Mouse (Mus musculus): ENCODE measurements around the gene Elmo1. TPM values are rescaled to one million over a fixed set of nuclear protein-coding genes. Genes with fewer than 3 reads are reported as not detected.

The Elmo1 gene
- total RNA-seq (2022): 10 to 100 TPM; 71.7 to 78.6 (median 74.5) TPM

DNA sequence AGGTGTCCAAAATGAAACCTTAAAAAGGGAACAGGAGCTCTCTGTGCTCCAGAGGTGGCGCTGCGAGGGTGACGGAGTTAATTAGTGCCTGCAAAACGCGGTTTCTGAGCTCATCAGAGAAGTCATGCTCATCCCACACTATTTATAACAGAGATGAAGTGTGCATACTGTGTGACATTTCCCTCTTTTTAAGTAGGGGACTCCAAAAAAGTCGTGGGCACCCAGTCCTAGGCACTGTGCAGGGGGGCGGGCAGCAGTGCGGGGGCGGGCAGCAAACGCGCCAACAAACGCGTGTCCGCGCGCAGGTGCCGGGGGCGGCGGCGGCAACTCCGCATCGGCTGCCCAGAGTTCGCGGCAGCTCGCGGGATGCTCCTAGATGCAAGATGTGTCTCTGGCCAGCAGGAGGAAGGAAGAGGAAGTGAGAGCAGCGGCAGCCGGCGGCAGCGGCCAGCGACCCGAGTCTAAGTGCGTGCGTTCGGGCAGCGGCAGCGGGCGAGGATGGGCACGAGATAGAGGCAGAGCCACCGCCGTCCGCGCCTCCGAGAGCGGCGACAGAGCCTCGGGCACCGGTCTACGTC is at the start of gene Elmo1:
Gene Elmo1 (plus strand): TSS at position 464 of the 578 bp plus-strand sequence.
- DNase-seq (ENCODE audit: low spot score in 2 of 2): peak; percentile 53 to 56

DNA sequence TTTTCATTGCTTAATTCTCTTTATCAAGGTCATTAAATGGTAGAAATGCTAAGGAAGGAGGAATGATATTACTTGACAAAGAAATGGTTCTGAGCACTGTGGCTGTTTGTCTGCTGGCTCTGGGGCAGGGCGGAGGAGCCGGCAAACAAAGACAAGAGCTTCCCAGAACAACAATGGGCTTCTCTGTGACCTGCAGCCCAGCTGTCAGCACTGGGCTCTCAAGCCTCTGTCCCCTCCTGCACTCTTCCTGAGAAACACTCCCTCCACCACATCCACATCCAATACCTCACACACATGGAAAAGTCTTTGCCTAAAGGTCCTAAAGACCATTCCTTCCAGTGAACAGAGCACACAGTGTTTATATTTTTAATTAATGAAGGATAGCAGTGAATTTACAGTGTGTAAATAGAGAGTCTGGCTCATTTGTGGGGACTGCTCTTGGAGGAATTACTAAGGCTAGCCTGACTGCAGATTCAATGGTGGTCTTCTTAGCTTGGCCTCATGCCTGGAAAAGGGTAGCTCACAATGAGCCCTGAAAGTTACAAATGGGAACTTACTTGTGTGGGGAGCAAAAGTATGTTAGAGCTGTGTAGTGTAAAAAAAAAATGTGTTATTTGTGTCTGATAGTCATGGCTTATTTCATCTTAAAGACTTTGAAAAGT is 49.1 kb upstream of the Elmo1 start:
- DNase-seq (ENCODE audit: low spot score in 2 of 2): peak in 1 of 2 experiments; percentile 11

DNA sequence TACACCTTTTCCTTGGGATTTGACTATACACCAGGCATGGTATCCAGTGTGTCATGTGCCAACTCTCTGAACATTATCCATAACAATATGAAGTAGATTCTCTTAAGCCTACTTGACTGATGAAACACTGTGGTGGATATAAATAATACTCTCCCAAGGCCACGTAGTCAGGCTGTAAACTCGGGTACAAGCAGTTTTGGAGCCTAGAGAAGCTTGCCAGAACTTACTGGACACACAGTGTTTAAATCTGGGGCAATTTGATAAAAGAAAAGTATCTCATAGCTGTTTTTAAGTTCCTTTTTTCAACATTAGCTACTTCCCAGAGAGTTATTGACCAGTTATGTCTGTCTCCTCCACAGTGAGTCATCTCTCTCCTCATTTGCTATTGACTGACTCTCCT is 47.5 kb upstream of the Elmo1 start:
- no peak for DNase-seq (ENCODE audit: low spot score in 2 of 2)

DNA sequence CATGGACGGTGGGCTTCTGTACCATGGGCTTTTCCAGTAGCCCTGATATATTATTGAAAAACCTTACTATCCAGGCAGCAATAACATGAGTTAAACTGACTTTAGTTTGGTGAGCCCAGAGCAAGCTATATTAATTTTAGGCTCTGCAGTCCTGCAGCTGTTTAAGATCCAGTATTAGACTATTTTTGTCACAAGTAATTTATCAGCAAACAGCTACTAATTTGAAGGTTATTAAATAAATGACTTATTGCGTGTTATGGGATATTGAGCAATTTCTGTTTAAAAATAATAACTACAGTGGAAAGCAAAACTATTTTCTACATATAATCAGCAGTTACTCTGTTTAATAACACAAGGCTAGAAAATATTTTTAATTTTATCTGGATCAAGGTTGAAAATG is 45.0 kb upstream of the Elmo1 start:
- DNase-seq (ENCODE audit: low spot score in 2 of 2): no peak

DNA sequence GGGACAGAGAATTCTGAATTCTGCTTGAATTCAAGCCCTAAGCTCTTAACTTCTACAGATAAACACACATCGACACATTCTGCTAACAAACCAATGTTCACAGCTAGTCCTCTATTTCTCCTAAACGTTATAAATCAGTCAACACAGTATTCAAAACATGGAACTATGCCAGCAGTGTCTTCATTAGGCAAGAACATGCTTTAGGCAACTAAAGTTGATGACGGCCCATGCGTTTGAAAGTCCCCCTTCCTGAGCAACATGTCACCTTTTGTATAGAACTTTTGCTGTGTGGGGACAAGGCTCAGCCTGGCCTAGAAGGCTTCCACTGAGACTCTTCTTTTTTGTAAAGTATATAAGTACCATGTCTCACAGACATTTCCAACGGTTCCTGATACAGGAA is 44.6 kb upstream of the Elmo1 start:
- no peak for DNase-seq (ENCODE audit: low spot score in 2 of 2)

DNA sequence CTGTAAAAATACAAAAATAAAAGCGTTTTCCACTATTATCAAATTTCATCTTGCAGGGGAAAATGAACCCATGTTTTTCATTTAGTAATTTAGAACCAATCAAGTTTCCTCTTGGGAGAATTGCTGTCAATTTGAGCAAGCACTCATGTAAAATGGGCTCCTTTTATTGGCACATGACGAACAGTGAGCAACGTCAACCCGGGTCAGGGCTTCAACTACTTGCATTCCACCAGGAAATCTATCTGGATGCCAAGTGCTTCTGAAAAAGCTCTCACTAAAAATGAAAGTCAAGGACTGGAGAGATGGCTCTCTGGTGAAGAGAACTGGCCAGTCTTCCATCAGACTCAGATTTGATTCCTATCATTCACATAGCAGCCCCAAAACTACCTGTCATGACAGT is 44.0 kb upstream of the Elmo1 start:
- no peak for DNase-seq (ENCODE audit: low spot score in 2 of 2)

DNA sequence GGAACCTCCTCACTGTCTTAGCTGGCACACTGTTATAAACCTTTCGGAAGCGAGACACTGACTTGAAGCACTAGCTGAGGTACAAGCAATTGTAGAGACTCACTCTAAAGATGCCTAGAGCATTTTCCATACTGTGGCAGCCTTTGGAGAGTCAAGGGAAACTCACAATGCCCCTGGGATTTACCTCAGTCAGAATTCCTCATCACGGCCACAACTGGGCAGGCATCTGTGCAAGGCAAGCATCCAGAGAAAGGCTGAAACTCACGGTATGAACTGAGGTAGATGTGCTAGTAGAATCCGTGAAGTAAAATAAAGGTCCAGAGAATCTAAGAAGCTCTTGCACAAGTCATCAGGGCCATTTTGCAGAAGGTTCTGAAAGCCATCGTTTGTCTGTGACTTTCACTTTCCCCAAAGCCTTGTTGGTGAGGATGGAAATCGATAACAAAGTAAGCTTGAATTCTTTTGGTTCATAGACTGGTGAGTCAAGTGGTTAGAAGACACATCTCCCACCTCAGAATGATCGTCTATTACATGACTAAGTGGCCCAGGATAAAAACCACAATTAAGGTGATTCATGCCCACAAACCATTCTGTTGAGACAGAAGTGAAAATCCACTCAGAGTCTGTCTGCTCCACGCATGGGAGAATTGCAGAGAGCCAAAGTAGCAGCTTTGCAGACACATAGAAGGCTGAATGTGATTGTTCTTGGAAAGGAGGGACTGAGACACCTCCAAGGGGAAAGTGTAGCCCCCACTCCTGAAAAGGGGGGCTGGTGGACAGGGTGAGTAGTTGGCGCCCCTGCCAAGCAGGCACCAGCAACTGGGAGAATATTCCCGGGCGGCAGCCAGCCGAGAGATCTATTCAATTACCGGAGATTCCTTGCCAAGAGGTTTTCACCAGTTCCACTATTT is 42.2 kb upstream of the Elmo1 start:
- DNase-seq (ENCODE audit: low spot score in 2 of 2): no peak

DNA sequence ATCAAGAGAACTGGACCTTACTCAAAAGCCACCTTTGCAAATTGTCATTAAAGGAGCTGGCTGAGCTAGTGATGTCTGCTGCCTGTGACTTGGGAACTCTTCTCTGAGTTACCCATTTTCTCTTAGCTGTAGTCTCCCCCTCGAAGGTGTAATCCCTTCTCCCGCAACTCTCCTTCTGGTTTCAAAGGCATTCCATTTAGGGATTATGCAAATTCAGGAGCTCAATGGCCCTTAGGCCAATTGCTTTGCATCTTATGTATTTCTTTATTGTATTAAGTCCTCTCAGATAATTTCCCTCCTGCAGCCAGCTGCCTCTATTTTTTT is 41.6 kb upstream of the Elmo1 start:
- DNase-seq (ENCODE audit: low spot score in 2 of 2): no peak

DNA sequence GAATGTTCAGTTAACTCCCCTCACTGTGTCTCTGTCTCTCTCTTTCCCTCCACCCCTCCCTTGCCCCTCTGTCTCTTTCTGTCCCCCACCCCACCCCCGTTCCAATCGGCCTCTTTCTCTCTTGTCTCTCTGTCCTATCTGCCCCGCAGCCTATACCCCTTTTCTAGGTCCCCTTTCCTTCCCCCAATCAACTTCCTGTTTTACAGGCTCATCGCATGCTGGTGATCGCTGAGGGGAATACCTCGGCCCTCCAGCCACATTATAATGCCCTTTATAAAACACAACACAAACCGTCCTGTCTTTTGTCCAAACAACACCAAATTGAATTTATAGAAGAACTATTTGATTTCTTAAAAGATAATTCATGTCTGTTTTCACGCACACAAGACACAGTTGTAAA is 40.7 kb upstream of the Elmo1 start:
- DNase-seq (ENCODE audit: low spot score in 2 of 2): no peak

DNA sequence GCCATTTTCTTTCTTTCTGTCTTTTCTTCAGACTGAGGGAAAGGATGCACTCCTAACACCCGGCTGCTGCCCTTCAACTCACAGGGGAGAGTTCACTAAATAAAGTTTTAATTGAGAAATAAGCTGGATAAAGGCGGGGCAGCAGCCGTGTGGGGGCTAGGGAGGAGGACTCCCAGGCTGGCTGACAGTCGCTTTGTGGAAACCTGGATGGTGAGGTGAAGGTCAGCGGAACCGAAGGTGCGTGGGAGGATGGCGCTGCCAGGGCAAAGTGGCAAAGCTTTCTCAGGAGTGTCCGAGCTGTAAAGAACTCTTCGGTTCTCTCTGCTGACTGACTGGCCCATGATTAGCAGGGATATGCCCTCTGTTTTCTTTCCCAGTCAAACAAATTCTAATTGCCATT is 40.2 kb upstream of the Elmo1 start:
- DNase-seq (ENCODE audit: low spot score in 2 of 2): no peak

DNA sequence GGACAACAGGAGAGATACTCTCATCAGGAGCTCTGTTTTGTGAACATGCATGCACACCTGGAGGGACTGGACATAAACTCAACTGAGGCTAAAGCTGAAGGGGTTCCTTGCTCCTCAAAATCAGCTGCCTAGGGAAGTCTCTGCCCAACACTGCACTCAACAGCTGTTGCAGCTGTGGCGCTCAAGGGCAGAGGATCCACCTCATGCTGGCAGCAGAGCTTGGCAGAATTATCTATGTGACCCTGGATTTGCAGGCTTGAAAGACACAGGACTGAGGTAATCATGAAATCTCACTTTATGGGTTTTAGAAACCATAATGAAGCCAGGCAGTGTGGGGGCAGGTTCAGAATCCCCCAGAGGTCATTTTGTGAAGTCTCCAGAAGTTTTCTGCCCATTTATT is 32.5 kb upstream of the Elmo1 start:
- no peak for DNase-seq (ENCODE audit: low spot score in 2 of 2)

DNA sequence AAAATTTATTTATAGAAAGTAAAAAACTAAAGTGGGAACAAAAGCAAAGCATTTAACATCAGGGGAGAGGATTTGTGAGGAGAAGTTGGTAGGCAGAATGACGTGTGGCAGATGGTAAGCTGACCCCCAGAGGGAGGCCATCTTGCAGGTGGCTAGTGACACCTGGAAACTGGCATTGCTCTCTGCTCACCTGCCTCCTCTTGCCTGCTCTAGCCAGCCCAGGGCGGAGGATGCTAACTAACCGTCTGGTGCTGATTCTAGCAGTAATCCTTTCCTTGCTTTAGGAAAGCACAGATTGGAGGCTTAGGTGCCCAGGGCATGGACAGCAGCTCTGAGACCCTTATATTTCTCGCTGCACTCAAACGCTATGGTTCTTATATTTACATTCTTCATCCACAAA is 29.4 kb upstream of the Elmo1 start:
- no peak for DNase-seq (ENCODE audit: low spot score in 2 of 2)

DNA sequence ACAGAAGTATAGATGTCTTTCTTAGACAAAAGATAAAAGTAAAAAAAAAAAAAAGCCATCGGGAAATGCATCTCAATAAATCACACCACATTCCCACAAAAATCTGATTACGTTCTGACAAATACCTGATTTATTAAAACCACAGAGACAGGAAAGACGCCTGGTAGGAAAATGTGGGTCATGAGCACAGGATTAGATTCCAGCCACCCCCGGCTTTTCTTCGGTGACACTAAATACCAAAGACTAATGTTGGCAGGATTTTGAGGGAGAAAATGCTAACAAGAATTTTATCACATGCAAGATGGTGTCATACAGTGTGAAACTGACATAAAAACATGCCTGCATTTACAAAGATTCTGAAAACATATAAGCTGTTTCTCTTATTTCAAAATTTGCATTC is 27.1 kb upstream of the Elmo1 start:
- no peak for DNase-seq (ENCODE audit: low spot score in 2 of 2)

DNA sequence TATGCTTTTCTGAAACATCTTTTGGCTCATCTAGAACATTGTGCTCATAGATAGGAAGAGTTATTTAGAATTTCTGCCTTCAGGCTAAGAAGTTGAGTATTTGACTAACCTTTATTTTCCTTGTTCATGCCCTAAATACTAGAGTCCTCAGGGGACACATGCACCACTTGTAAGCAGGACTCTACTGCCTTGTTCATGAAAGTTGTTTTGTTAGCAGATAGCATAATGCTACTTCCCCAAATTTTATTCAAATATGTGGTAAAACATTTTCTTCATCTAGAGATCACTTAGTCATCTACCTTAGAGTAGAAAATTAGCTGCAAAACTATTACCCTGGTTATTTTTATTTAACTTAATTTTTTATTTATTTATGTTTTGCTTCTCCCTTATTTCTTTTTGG is 18.4 kb upstream of the Elmo1 start:
- DNase-seq (ENCODE audit: low spot score in 2 of 2): no peak

DNA sequence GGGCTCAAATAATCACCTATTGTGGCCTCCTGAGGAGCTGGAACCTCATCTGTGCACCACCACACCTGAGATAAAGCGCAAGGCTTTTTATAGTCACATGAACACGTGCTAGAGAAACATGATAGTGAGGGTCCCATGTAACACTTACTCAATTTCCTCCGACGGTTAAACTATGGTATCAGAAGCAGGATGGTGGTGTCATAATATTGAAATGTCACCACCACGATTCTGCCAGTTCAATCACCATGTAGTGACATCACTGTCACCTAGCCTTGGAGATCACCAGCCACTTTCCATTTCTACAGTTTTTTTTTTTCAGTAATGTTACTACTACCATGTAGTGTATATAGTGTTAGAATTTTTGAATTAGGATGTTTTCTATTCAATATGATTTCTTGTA is 17.4 kb upstream of the Elmo1 start:
- no peak for DNase-seq (ENCODE audit: low spot score in 2 of 2)

DNA sequence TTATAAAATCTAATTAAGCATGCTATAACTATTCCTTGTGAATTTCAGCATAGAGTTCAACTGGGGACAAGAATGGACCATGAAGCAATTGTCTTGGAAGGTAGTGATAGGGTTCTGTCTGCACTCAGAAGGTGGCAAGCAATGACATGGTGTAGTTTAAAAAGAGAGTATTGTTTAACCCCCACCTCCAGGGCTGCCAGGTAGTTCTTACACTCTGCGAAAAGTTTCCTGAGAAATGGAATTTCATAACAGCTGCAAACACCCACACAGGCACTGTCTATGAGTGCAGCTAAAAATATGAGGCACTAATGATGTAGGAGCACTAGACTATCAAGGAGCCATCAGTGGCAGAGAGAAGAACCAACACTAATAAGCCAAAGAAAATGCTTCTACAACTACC is 13.9 kb upstream of the Elmo1 start:
- DNase-seq (ENCODE audit: low spot score in 2 of 2): no peak

DNA sequence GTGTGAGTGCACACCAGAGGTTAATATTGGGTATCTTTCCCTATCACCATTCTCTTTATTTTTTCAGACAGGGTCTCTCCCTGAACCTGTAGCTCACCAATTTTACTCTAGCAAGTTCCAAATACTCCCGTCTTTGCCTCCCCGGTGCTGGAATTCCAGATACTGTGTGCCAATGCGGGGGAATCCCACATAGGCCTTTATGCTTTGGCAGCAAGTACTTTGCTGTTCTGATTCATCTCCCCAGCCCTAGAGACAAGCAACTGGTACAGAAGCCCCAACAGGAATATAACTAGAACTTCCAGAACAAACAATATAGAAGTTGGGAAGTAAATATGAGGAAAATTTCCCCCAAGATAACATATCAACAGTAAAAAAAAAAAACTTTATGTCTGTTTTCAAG is 13.2 kb upstream of the Elmo1 start:
- no peak for DNase-seq (ENCODE audit: low spot score in 2 of 2)

DNA sequence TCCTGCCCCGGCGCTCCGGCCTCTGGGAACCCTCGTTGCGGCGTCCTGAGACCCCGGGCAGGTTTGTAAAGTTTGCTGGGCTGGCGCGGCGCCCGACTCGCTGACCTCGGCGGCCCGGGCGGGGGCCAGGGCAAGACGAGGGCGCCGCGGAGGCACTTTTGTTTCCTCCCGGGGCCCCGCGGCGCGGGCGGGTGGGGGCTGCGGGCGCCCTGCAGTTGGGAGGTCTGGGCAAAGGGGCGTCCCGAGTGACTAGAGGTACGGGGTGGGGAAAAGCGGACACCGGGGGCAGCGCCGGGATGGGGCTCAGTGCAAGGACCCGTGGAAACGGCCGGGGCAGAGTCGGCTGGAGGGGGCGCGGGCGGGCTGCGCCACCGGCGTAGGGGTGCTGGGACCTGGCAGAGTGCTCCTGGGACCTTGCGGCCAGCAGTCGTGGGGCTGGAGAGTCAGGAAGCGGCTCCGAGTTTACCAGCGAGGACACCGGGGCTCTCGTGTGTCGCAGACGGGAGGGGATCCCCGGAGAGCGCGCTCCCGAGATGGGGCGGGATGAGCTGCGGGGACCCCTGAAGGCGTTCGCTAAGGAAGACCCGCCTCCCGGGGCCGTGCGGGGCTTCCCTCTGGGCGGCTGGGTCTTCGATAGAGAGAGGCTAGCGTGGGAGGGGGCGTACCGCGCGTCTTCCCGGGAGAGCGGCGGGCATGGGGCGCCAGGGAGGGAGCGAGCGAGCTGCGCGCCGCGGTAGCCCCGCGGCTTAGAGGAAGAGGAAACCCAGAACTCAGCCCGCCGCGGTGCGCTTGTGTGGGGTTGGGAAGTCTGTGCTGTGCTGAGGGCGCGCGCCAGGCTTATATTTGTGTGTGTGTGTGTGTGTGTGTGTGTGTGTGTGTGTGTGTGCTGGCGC is 561 bp downstream of the Elmo1 start:
- DNase-seq (ENCODE audit: low spot score in 2 of 2): peak; percentile 30 to 42

DNA sequence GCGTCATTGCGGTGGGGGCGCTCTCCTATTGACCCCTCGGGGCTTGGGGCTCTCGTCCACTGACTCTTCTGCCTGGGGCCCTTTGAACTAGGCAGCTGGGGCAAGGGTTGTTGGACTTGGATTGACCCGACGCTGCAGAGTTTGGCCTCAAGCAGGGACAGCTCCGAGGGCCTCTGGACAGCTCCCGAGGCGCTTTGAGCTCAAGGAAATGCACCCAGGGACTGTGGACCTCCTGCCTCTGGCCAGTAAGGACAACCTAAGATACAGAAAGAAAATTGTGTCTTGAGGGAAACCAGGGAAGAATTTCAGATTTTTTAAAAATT is 1.2 kb downstream of the Elmo1 start:
- no peak for DNase-seq (ENCODE audit: low spot score in 2 of 2)

DNA sequence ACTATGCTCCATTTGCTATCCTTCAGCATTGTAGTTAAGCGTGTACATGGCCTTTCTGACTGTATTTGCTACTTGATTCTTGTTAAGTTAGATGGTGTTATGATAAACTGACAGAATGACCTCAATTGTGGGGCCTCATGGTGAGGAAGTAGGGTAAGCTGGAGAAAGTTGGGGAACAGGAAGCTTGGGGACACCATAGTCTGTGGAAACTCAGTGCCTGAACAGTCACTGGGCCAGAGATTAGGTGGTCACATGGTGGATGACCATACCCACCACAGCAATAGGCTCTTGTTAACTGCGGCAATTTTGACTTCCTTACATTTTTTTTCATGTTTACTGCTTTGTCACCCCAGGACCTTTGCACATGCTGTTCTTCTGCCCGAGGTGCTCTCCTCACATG is 1.9 kb downstream of the Elmo1 start:
- DNase-seq (ENCODE audit: low spot score in 2 of 2): no peak

DNA sequence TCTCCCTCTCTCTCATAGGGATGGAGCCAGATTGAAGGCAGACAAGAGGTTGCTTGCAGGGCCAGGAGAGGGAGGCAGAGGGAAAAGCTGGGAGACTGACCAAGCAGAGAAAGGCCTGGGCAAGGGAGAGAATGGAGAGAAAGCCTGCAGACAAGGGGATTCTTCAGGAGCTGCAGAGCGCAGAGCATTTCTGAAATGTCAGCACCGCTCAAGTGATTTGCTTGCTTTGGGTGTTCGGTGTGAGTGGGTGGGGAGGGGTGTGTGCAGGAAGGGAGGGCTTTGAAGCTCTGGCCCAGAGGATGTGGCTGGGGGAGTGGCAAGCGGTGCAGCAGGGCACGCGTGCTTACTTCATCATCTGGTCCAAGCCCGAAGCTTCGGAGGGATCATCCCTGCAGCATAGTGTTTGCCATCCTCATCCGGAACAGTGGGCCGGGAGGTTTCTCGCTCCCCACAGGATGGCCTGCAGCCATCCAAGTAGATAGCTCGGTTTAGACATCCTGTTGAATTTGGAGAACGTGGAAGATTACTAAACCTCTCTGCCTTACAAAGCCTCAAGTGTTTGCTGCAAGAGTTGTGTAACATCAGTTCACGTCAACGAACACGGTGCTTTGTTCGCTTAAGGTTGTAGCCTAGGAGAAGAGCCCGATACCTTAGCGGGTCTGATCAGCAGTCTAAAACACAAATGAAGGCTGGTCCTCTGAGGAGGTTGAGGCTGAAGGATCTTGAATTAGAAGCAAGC is 3.1 kb downstream of the Elmo1 start:
- peak in 1 of 2 experiments; percentile 29 for DNase-seq (ENCODE audit: low spot score in 2 of 2)
